ENCODE assay signal across 11 mouse cellular contexts in the genomic region with DNA sequence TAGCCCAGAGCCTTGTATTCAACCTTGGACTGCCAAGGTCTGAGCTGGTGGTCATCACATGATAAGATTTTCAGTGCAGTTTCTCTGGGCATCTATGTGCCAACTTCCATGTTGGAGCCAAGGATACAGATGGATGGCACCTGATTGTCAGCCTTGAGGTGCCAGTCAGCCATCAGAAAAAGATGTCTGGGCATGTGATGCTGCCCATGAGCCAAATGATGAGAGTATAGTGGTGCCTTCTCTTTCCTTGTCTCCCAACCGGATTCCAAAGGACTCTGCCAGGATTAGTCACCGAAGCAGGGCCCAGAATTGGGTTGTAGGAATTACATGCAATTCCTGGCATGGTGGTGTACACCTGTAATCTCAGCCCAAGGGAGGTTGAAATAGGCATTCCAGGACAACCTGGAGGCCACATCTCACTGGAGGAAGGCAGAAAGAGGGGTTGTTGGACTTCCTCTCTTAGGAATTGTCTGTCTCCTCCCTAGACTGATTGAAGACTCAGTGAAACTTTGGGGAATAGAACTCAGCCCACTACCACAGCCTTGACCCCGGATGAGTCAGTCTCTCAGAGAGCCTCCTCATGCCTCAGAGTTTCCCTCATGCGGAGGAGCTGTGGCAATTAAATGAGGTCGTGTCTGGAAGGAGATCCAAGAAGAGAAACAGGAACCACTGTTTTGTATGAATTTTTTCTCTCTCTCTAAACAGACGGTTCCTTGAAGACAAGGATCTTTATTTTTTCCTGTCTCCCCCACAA. TPM values are rescaled to one million over a fixed set of nuclear protein-coding genes. Genes with fewer than 3 reads are reported as not detected.
A peak's percentile ranks its signal among the peaks of the same experiment; 100 is the strongest.
DNase-seq lines count a peak whose midpoint lies in the region; ATAC-seq and TF ChIP-seq lines count a peak whose summit lies in the region.
"Had no signal": no experiment of that assay in that cellular context is flagged by ENCODE, and none has a peak within 500 bp of the region (broad histone marks: within the 10 kb centered on the region; RNA-seq: fewer than 3 reads in every experiment).

No protein-coding gene starts in this region.

- intact Hi-C loops in heart, postnatal 14 days (cut with DNase I), result no loop called here

- no peak overlapping the region for H3K9ac ChIP-seq in forebrain, embryonic 14.5 days (ENCODE audit: low read length)
- H3K9ac ChIP-seq in forebrain, embryonic 11.5 days (ENCODE audit: low read length), result no peak overlapping the region
- H3K9ac ChIP-seq in lung, embryonic 15.5 days, result no peak overlapping the region
- no peak overlapping the region for H3K9ac ChIP-seq in lung, postnatal 0 days (replicated peaks; ENCODE audit: low read depth)
- H3K9ac ChIP-seq in embryonic facial prominence, embryonic 15.5 days, result no peak overlapping the region

- no peak for ATAC-seq in forebrain, embryonic 14.5 days
- ATAC-seq in forebrain, embryonic 11.5 days (replicated peaks; ENCODE audit: low FRiP score), result no peak
- ATAC-seq in lung, embryonic 15.5 days (ENCODE audit: borderline replicate concordance, extremely low read depth, low FRiP score, low TSS enrichment), result no peak
- no peak; the same call in 1 of the 2 replicates for ATAC-seq in lung, postnatal 0 days
- 0 out of 2 replicates have a peak, but pooled peaks have one; percentile 47 for ATAC-seq in embryonic facial prominence, embryonic 15.5 days (ENCODE audit: insufficient number of reproducible peaks, low FRiP score, low TSS enrichment, low read depth)

- 68% methylated on average over 6 of the region's 6 CpGs for WGBS in forebrain, embryonic 14.5 days
- 81% methylated on average over 6 of the region's 6 CpGs for WGBS in forebrain, embryonic 11.5 days
- 52% methylated on average over 6 of the region's 6 CpGs for WGBS in lung, embryonic 15.5 days
- WGBS in lung, postnatal 0 days, result 45% methylated on average over 6 of the region's 6 CpGs
- 40% methylated on average over 6 of the region's 6 CpGs for WGBS in embryonic facial prominence, embryonic 15.5 days

- DNase-seq in forebrain, embryonic 14.5 days (ENCODE audit: low spot score), result no peak
- DNase-seq in forebrain, embryonic 11.5 days (ENCODE audit: low spot score), result no peak
- DNase-seq in lung, postnatal 0 days (ENCODE audit: low spot score), result no peak
- peak; percentile 35 for DNase-seq in adrenal gland, postnatal 25 days
- DNase-seq in liver, result no peak
- no peak for DNase-seq in heart, postnatal 14 days

- peak overlapping the region; percentile 56; the same call in 1 of the 2 replicates for H3K27ac ChIP-seq in forebrain, embryonic 14.5 days (ENCODE audit: low read depth, low read length)
- no peak overlapping the region for H3K27ac ChIP-seq in forebrain, embryonic 11.5 days (ENCODE audit: low read depth, low read length)
- H3K27ac ChIP-seq in lung, embryonic 15.5 days, result 0 out of 2 replicates have a peak overlapping the region, but pooled peaks have one; percentile 29
- no peak overlapping the region for H3K27ac ChIP-seq in lung, postnatal 0 days (ENCODE audit: low read length)
- peak overlapping the region; percentile 69 for H3K27ac ChIP-seq in embryonic facial prominence, embryonic 15.5 days (replicated peaks)
- H3K27ac ChIP-seq: kidney, postnatal 0 days had no signal

- H3K27me3 ChIP-seq in forebrain, embryonic 14.5 days (replicated peaks; ENCODE audit: control insufficient read depth, insufficient read depth, low read length), result no peaks in the 10 kb centered on the region
- no peaks in the 10 kb centered on the region for H3K27me3 ChIP-seq in forebrain, embryonic 11.5 days (ENCODE audit: control insufficient read depth, insufficient read depth, low read length)
- H3K27me3 ChIP-seq in lung, embryonic 15.5 days, result no peaks in the 10 kb centered on the region
- no peaks in the 10 kb centered on the region for H3K27me3 ChIP-seq in lung, postnatal 0 days (replicated peaks; ENCODE audit: insufficient read depth, low read length)
- H3K27me3 ChIP-seq in embryonic facial prominence, embryonic 15.5 days, result no peaks in the 10 kb centered on the region

- H3K4me3 ChIP-seq in forebrain, embryonic 14.5 days (ENCODE audit: low read depth, low read length), result no peak overlapping the region
- H3K4me3 ChIP-seq in forebrain, embryonic 11.5 days (ENCODE audit: low read depth, low read length), result no peak overlapping the region
- H3K4me3 ChIP-seq in lung, embryonic 15.5 days, result no peak overlapping the region
- H3K4me3 ChIP-seq in lung, postnatal 0 days (ENCODE audit: low read depth, low read length), result no peak overlapping the region
- no peak overlapping the region for H3K4me3 ChIP-seq in embryonic facial prominence, embryonic 15.5 days (replicated peaks)
- H3K4me3 ChIP-seq: heart, embryonic 10.5 days had no signal

- TF ChIP-seq EP300 in lung, postnatal 0 days (IDR thresholded peaks at IDR 0.05), result no peak

- no peak overlapping the region for H3K4me2 ChIP-seq in forebrain, embryonic 14.5 days (ENCODE audit: low read length)
- H3K4me2 ChIP-seq in forebrain, embryonic 11.5 days (ENCODE audit: low read depth, low read length, severe bottlenecking), result no peak overlapping the region
- no peak overlapping the region for H3K4me2 ChIP-seq in lung, embryonic 15.5 days
- no peak overlapping the region for H3K4me2 ChIP-seq in lung, postnatal 0 days (replicated peaks; ENCODE audit: low read depth, low read length)
- H3K4me2 ChIP-seq in embryonic facial prominence, embryonic 15.5 days (replicated peaks), result no peak overlapping the region

- no peaks in the 10 kb centered on the region for H3K36me3 ChIP-seq in forebrain, embryonic 14.5 days (ENCODE audit: control insufficient read depth, insufficient read depth, low read length)
- H3K36me3 ChIP-seq in forebrain, embryonic 11.5 days (ENCODE audit: control insufficient read depth, insufficient read depth, low read length), result no peaks in the 10 kb centered on the region
- no peaks in the 10 kb centered on the region for H3K36me3 ChIP-seq in lung, embryonic 15.5 days
- H3K36me3 ChIP-seq in lung, postnatal 0 days (ENCODE audit: insufficient read depth, low read length), result no peaks in the 10 kb centered on the region
- H3K36me3 ChIP-seq in embryonic facial prominence, embryonic 15.5 days, result no peaks in the 10 kb centered on the region
- H3K36me3 ChIP-seq: heart, embryonic 10.5 days had no signal

- peaks cover 42% of the 10 kb centered on the region for H3K4me1 ChIP-seq in forebrain, embryonic 14.5 days (ENCODE audit: control insufficient read depth, insufficient read depth, low read length)
- H3K4me1 ChIP-seq in forebrain, embryonic 11.5 days (replicated peaks; ENCODE audit: control insufficient read depth, insufficient read depth, low read length), result peaks cover 14% of the 10 kb centered on the region; the same call in 1 of the 2 replicates
- H3K4me1 ChIP-seq in lung, embryonic 15.5 days, result peaks cover 8% of the 10 kb centered on the region
- no peaks in the 10 kb centered on the region for H3K4me1 ChIP-seq in lung, postnatal 0 days (ENCODE audit: insufficient read depth, low read depth, low read length)
- peaks cover 29% of the 10 kb centered on the region for H3K4me1 ChIP-seq in embryonic facial prominence, embryonic 15.5 days

- H3K9me3 ChIP-seq in forebrain, embryonic 14.5 days (replicated peaks; ENCODE audit: control insufficient read depth, low read length), result no peaks in the 10 kb centered on the region
- no peaks in the 10 kb centered on the region for H3K9me3 ChIP-seq in forebrain, embryonic 11.5 days (ENCODE audit: control insufficient read depth, low read length)
- H3K9me3 ChIP-seq in lung, embryonic 15.5 days, result no peaks in the 10 kb centered on the region
- no peaks in the 10 kb centered on the region for H3K9me3 ChIP-seq in lung, postnatal 0 days (ENCODE audit: low read length)
- H3K9me3 ChIP-seq in embryonic facial prominence, embryonic 15.5 days (replicated peaks), result no peaks in the 10 kb centered on the region
- H3K9me3 ChIP-seq: heart, embryonic 10.5 days had no signal

- no peak for TF ChIP-seq CTCF in lung, postnatal 0 days (IDR thresholded peaks at IDR 0.05)

RNA-seq across cellular contexts. Expression of gene Insyn1, which starts 46.9 kb away (rescaled TPM):
- 8.0 and 8.1 TPM in 2 replicates for polyA plus RNA-seq in forebrain, embryonic 14.5 days (2014; fragmentation: Nextera tagmentation; extraction: Ambion mirVana)
- polyA plus RNA-seq in forebrain, embryonic 11.5 days (2014; fragmentation: Nextera tagmentation; extraction: Ambion mirVana), result 2.4 and 3.4 TPM in 2 replicates
- 1.1 TPM in 2 replicates for polyA plus RNA-seq in lung, embryonic 15.5 days (2015; fragmentation: Nextera tagmentation; extraction: Ambion mirVana)
- 1.0 and 1.2 TPM in 2 replicates for polyA plus RNA-seq in lung, postnatal 0 days (2015; fragmentation: Nextera tagmentation; extraction: Ambion mirVana)
- 8.0 and 10.2 TPM in 2 replicates for total RNA-seq in adrenal gland, postnatal 25 days (2021)
- polyA plus RNA-seq in embryonic facial prominence, embryonic 15.5 days (2015; fragmentation: Nextera tagmentation; extraction: Ambion mirVana), result 3.7 and 4.6 TPM in 2 replicates
- total RNA-seq in heart, postnatal 14 days (2021), result 10 to 100 TPM; 10.7 to 11.1 TPM
- total RNA-seq: megakaryocyte, adult 5-6 weeks had no signal

Comparison
In these comparisons a context has a peak if more than half of its experiments do, and no peak if none do; other contexts are left out.
1. H3K27ac ChIP-seq: peak in forebrain, embryonic 14.5 days (single experiment), lung, embryonic 15.5 days (single experiment) and embryonic facial prominence, embryonic 15.5 days (single experiment); none in forebrain, embryonic 11.5 days (single experiment) and lung, postnatal 0 days (single experiment).